Mouse (Mus musculus) adrenal gland, postnatal 25 days (tissue): ENCODE measurements around the gene Uap1l1. TPM values are rescaled to one million over a fixed set of nuclear protein-coding genes. Genes with fewer than 3 reads are reported as not detected.
"Not testable (repeated sequence)": the region's sequence is repeated elsewhere in the genome, so short reads cannot be mapped to it uniquely, and the experiment has no call there.

Experiments used
- DNase-seq: peaks from one replicate; pipeline ENCODE4 v3.0.0; 2021; ENCODE audit warnings: mixed read lengths
- long read RNA-seq: library from polyadenylated mRNA; stranded (forward); transcript quantifications from one replicate; pipeline ENCODE4 v2.0.0, GENCODE M21; 2021
- total RNA-seq: library from RNA; stranded (reverse); gene quantifications from 2 replicates; pipeline ENCODE4 v1.2.3, GENCODE M21; 2021

Gene Uap1l1
- total RNA-seq, result 10.7 and 18.8 TPM in 2 replicates
- long read RNA-seq, transcript Uap1l1-201 (9 exons, 3,349 nt), result major isoform, 22 of 29 reads
- long read RNA-seq, partial matches to known transcripts, result 0 of 29 reads
- long read RNA-seq, other reads (novel, unspliced or antisense), result 6 of 29 reads

DNA sequence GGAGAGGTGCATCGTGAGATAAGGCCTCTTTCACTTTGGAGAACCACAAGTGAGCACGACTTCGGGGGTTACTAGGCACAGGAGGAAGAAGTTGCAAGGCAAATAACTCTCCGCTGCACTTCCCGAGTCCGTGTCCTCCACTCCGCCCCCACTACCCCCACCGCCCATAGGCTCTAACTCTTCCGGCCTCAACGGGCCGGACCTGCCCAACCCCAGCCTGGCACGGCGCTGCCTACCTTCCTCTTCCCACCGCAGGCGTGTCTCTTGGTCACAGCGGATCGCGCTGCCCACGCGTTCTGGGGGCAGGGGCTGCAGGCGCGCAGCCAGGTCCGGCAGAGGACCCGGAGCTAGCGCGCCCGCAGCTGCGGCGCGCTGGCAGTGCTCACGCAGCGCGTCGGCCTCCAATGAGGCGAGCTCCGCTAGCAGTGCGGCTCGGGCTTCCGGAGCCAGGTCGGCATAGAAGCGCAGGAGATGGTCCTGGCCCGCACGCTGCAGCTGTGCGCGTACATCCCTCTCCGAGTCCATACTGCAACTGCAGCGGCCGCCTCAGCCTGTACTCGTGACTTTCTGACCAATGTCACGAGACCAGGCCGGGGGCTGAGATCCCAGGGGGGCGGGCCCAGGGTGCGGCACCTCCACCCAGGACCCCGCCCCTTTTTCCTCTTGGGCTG lies at the start of gene Uap1l1:
Gene Uap1l1, minus strand, starts transcription at position 592 of the 671 bp plus-strand sequence.
- DNase-seq, result peak; percentile 83

DNA sequence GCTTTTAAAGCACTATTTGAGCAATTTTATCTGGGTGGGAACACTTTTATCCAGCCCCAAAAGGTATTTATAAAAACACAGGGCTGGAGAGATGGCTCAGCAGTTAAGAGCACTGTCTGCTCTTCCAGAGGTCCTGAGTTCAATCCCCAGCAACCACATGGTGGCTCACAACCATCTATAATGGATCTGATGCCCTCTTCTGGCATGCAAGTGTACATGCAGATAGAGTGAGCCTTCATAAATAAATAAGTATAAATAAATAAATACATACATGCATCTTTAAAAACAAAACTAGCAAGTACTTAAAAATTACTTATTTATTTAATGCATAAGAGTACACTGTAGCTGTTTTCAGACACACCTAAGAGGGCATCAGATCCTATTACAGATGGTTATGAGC lies 48.0 kb upstream of the Uap1l1 start:
- DNase-seq, result not testable (repeated sequence)

DNA sequence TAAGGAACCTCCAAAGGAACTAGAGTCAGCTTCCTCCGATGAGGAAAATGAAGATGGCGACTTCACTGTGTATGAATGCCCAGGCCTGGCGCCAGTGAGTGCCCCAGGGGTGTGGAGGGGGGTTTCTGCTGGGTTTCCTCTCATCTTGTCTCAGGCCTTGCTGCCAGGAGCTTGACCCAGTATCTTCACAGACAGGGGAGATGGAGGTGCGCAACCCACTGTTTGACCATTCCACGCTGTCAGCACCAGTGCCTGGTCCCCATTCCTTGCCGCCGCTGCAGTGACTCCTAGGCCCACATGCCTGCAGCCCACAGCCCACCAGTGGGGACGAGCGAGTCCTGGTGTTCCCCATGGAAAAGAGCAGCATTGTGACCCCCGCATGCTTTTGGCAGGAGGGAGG lies 43.4 kb upstream of the Uap1l1 start:
- DNase-seq, result no peak

DNA sequence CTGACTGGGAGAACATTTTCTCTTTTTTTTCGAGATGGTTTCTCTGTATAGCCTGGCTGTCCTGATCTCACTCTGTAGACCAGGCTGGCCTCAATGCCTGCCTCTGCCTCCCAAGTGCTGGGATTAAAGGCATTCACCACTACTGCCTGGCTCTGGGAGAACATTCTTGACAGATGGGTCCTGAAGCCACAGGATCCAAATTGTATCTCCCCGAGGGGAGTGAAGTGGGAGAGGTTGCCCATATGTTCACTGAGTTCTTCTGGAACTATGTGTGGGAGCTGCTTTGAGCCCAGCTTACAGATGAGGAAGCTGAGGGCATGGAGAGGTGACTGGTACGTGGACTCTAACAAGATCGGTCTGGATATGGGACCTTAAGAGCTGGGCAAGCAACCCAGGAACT lies 38.5 kb upstream of the Uap1l1 start:
- no peak for DNase-seq

DNA sequence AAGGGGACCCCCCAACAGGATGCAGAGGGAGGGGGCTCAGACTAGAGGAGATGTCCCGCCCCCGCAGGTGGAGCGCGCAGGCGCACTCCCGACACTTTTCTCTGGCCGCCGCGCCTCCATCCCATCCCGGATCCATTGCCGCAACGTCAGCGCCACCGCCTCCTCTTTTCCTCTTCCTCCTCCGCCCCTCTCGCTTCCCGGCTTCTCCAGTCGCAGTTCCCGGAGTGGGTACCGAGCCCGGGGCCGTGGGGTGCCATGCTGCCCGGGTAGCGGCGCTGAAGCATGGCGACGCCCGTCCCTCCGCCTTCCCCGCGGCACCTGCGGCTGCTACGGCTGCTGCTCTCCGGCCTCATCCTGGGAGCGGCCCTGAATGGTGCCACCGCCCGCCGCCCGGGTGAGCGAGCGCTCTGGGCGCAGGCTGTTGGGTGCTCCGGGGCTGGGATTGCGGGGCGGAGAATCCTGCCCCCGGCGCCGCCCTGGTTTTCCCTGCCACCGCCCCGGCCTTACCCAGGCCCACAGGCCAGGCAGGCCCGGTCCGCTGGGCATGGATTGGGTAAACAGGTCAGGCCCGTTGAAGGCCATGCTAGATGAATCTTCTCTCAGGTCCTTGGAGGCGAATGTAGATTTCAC lies 37.6 kb upstream of the Uap1l1 start:
- DNase-seq, result peak; percentile 78

DNA sequence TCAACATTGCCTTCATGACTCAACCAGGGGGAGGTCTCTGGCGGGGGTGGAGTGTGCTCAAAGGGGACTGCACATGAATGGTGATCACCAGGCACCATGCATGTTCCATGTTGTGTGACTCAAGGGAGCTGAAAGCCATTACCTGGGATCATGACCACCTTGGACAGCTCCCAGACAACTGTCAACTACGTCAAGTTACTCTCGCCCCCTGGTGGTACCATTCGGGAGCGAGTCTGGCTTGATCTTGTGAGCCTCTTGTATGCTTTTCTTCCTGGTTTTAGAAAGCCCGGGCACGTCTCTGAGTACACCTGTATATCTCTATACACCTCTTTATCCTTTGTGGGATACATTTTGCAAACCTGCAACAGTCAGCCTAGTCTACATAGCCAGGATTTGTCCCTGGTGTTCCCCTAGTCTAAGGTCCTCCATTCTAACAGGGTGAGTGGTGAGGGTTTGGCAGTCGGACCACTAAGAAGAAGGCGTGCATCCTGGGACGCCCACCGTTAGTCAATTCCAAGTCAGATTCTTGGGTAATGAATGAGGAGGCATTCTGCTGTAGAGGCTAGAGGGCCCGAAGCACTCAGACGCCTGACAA lies 37.0 kb upstream of the Uap1l1 start:
- peak; percentile 68 for DNase-seq

DNA sequence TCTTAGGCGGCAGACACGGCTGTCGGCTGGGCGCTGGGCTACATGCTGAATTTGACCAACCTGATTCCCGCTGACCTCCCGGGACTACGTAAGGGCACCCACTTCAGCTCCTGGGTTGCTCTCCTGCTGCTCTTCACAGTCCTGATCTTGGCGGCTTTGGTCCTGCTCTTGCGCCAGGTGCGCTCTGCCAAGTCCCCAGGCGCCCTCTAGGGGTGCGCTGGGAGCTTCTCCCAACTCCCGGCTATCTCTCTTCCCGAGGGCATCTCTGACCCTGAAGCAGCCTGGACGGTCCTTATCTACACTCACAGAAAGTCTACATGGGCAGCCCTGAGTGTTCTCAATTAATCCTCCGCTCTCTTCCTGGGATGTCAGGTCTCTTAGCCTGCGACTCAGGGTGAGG lies 35.3 kb upstream of the Uap1l1 start:
- peak; percentile 76 for DNase-seq

DNA sequence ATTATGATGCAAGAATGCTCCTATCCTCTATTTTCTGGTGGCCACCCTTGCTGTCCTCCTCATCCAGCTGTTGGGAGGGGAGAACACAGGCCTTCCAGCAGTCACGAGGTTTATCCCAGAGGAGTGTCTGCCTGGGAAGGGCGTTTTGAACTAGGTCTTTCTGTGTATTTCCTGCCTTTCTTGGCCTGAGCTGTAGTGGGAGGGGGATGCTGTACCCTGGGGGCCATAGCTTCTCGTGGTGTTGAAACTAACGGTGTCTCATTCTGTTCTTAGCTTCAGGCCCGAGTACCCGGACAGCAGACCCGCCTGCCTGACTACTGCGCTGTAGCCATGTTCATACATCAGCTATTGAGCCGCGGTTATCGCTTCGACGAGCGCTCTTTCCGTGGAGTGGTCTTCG lies 34.8 kb upstream of the Uap1l1 start:
- DNase-seq, result no peak

DNA sequence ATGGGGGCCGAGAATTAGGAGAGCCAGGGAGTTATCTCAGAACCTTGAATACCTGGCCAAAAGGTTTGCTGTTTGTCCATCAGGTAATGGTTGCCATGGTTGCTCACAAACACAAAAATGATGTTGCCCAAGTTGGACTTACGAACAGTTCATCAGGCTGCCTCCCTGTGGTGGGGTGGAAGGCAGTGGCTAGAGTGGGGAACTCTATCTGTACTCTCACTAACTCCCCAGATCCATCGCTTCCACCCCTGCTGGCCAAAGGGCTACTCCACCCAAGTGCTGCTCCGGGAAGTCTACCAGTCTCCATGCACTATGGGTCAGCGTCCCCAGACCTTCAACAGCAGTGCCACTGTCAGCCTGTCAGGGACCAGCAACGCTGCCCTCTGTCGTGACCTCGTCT lies 33.6 kb upstream of the Uap1l1 start, which contains the start of gene Npdc1:
Gene Npdc1, plus strand, starts transcription at position 301 of the 400 bp plus-strand sequence.
- DNase-seq, result no peak

DNA sequence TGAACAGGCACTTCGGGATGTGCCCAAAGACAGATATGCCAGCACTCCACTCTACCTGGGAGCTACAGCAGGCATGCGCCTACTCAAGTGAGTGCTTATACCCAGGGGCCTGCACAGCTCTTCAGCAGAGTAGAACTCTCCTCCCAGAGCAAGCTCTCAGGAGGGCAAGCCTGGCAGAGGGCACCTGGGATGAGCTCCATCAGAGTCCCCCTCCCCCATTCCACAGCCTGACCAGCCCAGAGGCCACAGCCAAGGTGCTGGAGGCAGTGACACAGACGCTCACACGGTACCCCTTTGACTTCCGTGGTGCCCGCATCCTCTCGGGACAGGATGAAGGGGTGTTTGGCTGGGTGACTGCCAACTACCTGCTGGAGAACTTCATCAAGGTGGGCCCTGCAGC lies 32.6 kb upstream of the Uap1l1 start:
- no peak for DNase-seq

DNA sequence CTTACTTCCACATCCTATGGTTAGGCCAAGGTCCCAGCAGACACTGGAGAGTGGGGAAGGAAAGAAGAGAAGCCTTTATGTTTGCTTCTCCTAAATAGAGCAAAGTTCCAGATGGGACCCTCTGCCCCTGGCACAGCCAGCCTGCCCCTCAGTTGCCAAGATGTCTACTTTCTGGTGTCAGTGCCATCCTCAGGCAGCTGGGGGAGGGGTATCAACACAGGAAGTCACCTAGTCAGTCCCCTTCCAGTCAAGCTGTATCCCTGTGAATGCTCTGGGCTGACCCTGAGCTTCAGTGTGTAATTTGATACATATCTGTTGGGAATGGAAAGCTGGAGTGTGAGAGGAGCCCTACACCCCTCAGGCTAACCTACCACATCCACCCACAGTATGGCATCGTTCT lies 31.5 kb upstream of the Uap1l1 start:
- DNase-seq, result no peak

DNA sequence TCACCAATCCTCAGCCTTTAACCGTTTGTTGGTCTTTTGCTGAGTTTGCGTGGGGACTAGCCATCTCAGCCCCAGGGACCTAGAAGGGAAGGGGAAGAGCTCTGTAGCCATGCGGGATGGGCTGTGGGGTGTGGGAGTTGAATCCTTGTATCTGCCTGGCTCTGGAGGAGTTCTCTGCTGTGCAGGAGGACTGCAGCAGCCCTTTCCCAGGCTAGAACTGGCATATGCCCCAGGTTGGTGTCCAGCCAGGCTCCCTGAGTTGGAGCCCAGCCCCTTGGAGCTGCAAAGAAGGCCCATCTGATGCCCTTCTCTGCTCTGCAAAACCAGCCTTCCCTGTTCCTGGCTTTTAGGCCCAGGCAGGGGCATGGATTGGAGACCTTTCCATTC lies 31.1 kb upstream of the Uap1l1 start:
- DNase-seq, result peak; percentile 17

DNA sequence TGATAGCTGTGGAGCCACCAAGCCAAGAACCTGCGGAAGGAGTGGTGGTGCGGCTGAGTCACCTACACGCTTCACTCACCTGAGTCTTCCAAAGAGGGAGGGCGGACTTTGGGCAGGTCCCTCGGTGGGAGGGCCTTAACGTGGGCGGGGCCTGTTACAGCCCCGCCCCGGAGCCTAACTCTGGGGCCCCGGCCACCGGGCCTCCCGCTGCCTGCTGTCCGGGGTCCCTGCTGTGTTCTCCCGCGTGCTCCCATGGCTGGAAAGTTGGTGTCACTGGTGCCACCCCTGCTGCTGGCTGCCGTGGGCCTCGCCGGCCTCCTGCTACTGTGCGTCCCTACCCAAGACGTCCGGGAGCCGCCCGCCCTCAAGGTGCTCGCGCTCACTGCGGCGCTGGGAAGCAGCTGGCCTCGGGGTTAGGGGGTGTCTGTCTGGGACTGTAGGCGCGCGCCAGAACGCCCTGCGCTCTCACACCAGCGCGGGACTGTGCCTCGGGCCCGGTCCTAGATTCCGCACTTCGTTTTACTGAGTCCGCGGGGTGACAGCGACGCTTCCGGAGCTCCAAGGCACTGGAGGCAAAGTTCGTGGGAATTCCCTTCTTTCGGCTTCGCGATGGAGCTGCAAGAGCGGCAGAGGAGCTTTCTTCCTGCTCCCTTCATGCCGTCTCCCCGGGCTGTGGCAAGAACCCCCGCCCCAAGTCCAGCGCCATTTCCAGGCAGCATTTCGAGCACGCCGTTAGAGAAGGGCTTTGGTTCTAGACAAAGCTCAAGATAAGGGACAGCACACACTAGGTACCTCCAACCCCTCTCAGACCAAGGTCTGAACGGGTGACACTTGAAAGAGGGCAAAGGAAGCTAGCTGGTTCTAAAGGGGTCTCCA lies 30.5 kb upstream of the Uap1l1 start, which contains the start of gene Entpd2:
Gene Entpd2, plus strand, starts transcription at position 154 of the 876 bp plus-strand sequence.
- peak; percentile 27 for DNase-seq

DNA sequence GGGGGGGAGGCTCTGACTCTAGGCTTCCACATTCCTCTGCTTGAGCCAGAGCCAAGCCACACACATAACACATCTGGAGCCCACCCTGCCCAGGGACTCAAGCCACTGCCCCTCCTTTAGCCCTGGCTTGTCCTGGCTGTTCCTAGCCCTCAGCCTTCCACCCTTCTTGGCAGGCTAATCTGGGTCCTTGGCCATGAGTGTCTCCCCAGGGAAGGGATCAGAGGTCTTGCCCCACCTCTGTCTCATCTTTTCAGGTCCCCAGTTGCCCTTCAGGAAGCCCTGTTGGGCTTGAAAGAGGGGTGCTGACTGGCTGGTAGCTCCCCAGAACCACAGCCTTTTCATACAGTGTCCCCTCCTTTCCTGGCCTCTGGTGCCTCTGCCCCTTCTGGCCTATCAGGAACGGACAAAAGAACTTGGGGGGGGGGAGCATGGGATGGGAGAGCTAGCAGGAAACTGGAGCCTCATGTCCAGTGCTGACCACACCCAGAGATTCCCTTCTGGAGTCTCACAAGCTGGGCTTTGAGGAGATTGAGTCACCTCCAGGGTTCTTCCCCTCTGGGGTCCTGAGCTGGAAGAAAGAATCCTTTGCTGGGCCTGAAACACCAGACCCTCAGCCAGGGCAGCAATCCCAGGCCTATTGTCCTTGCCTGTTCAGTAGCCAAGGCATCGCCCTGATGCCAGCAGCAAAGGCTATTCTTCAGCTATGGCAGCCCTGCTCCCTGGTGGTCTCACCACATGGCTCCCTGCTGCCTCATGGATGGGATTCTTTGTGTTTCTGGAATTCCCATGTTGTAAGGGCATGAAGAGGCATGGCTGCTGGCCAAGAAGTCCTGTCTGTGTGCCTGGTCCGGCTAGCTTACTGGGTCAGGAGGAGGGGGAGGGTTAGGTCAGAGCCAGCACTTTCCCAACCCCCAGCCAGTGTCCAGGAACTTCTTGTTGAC lies 29.1 kb upstream of the Uap1l1 start:
- DNase-seq, result no peak

DNA sequence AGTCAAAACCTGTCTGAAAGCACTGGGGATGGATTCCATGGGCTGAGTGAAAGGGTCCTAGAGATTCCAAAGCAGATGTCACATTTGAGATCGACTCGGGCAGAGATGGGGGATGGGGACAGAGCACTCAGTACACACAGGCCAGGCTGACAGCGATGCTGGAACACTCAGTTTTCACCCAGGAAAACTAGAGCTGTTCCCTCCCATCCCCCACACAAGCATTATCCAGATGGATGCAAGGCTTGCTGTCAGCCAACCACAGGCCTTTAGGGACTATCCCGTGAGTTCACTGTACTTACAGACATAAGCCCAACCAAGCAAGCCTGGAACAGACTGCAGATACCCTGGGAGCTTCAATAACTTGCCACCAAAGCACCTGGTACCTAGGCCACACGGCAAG lies 25.8 kb upstream of the Uap1l1 start:
- no peak for DNase-seq

DNA sequence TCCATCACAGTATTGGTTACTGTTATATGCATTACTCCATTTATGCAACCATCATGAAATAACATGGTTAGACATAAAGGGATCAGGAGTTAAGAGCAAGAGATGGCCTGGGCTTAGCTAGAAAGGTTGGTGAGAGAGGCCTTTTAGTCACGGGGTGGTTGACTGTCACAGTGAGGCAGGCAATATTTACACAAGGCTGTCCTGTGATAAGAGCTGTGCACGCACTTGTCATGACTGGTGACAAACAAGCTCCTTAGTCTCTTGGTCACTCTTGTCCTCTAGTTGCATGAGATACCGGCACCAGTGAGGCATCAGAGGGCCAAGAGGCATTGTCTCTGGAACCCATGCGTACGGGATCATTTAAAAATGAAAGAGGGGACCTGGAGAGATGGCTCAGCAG lies 19.0 kb upstream of the Uap1l1 start:
- no peak for DNase-seq

DNA sequence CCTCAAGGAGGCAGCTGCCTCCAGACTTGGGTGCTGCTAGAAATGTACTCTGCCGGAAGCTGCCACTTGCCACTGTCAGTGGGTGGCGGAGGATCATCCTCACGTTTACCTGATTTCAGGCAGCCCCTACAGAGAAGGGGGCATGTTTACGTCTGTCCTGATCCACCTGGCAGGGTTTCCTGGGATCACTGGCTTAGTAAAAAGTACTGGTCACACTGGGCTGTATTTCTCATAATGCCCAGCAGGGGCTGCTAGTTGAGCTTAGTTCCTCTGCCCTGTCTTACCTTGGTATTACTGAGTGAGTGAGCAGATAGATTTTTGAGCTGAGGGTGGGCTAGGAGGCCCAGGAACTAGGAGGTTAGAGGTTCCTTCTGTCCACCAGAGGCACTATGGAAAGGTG lies 11.1 kb upstream of the Uap1l1 start:
- DNase-seq, result peak; percentile 57

DNA sequence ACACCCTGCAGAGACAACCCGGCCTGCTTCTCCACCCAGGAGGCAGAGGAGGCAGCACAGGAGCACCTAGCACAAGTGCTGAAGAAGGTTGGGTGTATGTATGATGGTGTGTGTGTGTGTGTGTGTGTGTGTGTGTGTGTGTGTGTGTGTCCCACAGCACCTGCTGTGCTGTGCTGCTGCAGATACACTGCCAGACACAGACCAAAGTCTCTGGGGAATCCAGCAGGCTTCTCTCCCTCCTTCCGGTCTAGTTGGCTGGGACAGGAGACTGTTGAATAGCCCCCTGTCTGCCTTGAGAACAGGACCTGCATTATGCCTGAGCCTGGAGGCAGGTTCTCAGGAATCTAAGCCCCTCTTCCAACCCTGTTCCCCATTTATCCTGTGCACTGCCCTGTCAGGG lies 7.9 kb upstream of the Uap1l1 start:
- no peak for DNase-seq

DNA sequence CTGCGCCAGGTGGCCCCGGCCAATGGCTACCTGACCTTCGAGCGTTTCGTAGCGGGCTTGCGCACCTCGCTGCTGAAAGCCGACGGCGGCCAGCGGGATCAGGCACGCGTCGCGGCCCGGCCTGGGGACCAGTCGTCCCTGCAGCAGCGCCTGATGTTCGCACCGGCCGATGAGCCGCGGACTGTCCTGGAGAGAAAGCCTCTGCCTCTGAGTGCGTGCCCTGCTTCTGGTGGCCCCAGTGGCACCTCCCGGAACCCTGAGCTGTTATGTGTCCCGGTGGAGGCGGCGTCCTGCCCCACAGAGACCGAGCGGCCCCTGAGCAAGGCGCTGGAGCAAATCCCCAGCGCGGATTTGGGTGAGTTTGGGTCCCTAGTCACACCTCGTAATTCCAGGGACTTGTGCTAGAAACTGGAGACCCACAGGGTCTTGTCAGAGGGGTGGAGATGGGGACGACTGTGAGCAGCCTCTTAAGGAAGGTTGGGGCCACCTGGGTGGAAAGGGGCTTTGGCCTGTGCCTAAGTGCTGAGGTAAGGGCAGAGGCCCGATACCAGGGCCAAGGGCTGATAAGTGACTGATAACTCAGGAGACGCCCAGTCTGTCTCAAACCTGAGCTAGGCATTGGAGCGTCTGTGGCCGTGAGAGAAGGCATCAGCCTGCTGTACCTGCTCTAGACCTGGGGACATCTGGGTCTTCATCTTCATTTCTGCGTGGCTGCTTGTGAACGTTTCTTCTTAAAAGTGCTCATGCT lies 7.3 kb upstream of the Uap1l1 start:
- no peak for DNase-seq
